Mouse (Mus musculus): ENCODE data around the gene Mast4.

Gene Mast4

DNA sequence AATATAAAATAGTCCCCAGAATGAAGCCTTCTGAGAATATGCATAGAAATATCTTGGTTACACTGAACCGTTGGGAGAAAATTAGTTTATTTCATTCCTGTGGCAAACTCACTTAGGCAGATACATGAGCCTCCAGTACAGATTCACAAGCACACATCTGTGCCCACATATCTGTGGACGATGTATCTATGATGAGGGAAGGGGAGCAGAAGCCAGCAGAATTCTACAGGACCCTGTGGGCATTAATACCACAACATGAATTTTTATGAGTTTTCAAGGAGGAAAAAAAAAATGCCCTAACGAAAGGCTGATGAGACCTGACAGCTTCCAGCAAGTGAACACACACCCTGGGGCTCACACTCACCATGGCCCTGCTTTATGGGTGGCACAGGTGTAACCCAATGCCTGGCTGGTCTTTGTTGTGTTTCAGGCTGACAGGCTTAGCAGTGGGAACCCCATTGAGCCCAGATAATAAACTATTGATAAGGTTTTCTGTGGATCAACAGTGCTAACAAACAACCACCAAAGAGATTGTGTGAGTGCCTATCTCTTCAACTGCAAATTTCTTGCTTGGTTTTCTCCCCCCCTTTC, 17.4 kb downstream of the Mast4 start:
- in situ Hi-C loops (cut with MboI, MseI), result no loop called here

DNA sequence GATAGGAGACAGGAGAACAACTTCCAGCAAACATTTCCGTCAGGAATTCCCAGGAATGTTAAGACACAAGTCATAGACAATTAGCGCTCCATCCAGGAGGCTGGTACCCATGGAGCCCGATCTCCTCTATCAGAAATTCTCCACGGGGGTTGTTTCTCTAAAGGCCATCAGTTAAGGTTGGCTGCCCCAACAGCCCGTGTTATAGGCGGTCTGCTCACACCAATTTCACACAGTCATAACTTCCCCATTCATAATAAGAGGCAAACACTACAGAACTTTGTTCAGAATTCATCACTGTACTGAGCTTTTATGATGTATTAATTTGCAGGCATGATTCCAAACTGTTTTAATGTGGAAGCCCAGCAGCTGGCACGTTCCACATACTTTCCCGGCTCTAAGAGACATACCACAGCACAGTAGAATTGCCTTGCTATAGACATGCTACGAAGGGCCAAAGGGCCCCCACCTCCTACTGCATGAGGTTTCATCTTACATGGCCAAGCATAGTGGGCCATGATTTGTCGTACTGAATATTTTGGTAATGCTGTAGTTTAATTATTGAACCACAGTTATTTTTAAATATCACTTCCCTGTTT, 19.1 kb downstream of the Mast4 start:
- in situ Hi-C loops (cut with MboI, MseI), result no loop called here

DNA sequence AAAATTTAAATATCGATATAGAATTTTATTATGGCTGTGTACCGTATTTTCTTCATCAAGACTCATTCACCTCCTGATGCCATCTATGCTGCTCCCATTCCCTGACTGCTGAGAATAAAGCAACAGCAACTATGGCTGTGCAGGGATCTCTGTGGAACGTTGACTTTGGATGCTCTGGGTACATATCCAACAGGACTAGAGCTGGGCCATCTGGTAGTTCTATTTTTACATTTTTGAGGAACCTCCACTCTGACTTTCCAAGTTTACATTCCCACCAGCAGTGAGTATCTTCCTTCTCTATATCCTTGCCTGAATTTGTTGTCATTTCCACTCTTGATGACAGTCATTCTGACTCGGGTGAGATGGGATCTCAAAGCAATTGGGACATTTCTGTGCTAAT, 26.0 kb downstream of the Mast4 start:
- in situ Hi-C loops (cut with MboI, MseI), result no loop called here

DNA sequence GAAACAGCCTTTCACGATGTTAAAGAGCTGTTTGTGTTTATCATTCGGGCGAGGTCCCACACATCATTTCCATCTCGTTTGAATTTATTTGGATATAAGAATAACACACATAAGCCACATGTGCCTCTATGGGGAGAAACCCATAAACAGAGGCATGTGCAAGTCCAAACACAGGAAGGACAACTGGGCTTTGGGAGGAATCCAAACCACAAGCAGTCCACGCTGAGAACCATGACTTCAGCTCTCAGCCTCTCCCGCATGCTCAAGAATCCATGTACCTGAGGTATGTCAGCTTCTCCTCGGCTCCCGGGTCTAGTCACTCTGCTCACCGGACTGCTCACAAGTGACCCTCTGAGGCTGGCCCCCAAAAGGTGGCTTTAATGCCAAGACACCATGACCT, 30.5 kb downstream of the Mast4 start:
- in situ Hi-C loops (cut with MboI, MseI), result no loop called here

DNA sequence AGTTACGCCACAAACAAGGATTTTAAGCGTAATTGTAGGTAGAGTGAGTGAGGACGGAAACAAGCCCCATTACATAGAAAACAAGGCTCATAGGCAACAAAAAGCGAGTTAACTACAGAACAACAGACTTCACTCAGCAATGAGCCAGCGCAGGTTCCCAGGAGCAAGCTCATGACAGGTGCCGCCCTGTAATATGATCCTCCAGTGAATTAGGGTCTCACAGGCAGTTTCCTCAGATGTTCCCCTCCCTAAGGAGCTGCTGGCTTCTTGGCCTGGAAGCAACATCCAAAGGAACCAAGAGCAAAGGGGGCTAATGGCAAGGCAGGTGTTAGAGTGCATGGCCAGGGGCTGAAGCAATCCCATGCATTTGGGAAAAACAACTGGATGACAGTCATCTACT, 31.8 kb downstream of the Mast4 start:
- in situ Hi-C loops (cut with MboI, MseI), result no loop called here

- in situ Hi-C loops (cut with MboI, MseI), result no loop called here
Observed at GRCm38 (mm10) chr13:103302077-103302476, 32.2 kb downstream of the Mast4 start.

- in situ Hi-C loops (cut with MboI, MseI), result no loop called here
Observed at GRCm38 (mm10) chr13:103294424-103294823, 39.9 kb downstream of the Mast4 start.

DNA sequence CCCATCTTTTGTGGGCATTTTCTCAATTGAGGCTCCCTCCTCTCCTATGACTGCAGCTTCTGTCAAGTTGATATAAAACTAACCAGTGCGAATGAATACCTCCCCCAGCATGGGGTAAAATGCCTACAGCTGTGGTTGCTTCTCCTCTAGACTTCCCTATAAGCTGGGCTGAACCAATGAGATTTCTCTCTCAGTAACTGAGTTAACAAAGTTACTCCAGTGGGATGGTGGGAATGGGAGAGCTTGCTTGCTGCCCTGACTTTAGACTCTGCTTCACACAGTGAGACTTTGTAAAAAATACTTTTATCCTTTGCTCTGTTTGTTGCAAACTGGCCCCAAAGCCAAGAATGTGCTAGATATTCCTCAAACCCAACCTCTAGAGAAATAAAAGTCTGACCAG, 41.2 kb downstream of the Mast4 start:
- in situ Hi-C loops (cut with MboI, MseI), result no loop called here

DNA sequence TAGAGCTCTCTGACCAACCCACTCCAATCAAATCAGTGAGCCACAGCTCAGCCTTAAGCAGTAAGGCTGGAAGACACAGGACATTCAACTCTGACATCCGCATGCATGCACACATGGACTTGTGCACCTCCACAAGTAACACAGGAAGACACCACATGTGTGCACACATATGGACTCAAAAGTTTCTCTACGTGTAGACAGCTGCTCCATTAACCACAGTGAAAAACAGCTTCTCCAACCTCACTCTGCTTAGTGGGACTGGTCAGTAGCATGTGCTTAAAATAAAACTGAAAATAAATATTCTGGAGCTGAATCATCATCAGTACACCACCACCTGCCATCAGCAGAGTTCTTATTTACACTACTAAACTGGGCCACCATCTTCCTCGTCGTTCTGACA, 43.2 kb downstream of the Mast4 start:
- in situ Hi-C loops (cut with MboI, MseI), result no loop called here

DNA sequence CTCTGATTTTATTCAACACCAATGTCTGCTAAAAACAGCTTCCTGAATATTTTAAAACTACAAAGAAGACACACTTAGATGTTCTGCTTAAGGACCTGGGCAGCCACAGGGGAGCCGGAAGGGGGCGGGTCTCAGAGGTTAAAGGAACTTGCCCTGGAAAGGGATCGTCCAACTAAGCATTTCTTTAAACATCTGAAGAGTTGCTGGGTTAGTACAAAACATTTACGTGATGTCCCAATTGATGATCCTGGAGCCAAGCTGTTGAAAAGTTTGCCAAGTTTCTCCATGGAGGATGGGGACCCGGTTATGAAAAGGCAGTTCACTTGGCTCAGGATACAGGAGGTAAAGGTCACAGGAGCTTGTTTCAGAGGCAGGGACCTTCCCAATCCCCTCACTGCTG, 48.5 kb downstream of the Mast4 start:
- in situ Hi-C loops (cut with MboI, MseI), result no loop called here

- in situ Hi-C loops (cut with MboI, MseI), result no loop called here
Observed at GRCm38 (mm10) chr13:103285036-103285435, 49.3 kb downstream of the Mast4 start.

GRCm38 (mm10) chr13:103270856-103271391, 63.4 kb downstream of the Mast4 start:
- in situ Hi-C loops (cut with MboI, MseI), result no loop called here

GRCm38 (mm10) chr13:103262707-103263106, 71.6 kb downstream of the Mast4 start:
- in situ Hi-C loops (cut with MboI, MseI), result no loop called here

GRCm38 (mm10) chr13:103262061-103262460, 72.2 kb downstream of the Mast4 start:
- in situ Hi-C loops (cut with MboI, MseI), result no loop called here

DNA sequence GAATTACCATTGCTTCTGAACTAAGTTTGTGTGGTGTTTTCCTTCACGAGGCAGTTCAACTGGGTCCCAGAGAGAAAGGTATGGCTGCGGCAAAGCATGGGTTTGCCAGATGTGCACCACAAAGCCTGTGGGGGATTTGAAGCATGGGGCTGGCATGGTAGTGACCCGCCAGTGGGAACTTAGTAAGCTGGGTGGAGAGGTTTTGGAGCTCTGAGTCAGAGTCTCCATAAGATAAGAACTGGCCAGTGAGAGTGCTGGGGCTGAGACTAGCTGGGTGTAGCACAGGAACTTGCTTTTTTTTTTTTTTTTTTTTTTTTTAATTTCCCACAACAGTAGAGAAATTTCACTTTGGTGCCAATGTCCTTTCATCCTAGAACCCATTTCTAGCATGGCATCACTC, 73.9 kb downstream of the Mast4 start:
- in situ Hi-C loops (cut with MboI, MseI), result no loop called here

GRCm38 (mm10) chr13:103258106-103258505, 76.2 kb downstream of the Mast4 start:
- in situ Hi-C loops (cut with MboI, MseI), result no loop called here

DNA sequence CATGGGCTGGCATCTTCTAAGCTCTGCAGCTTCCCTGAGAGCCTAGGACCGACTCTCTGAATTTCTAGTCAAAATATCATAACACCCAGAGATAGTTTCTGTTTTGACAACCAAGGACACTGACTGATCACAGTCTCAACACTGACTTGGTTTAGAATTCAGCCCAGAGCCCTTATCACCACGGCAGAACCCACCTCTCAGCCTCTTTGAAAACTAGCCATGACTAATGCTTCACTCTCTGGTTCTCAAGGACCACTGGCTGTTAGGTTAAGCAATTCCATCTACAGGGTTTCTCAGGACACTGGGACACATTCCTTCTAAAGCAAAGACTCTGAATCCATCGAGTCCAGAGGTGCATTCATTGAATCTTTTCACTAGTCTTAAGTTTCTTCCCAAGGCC, 79.4 kb downstream of the Mast4 start:
- in situ Hi-C loops (cut with MboI, MseI), result no loop called here

DNA sequence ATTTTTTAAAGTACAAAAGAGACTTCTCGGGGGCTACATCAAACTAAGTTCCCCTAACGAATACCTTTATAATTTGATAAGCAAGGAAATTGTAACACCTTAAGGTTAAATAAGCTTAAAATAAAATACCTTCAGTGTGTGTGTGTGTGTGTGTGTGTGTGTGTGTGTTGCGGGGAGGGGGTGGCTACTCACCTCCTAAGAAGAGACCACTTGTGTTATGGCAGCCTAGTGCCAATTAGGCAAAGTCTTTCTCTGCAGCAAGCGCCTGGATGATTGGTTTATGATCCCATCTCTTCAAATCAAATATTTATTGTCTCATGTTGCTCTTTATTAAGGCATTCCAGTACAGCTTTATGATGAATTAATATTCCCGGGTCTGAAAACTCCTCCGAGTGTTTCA, 81.2 kb downstream of the Mast4 start:
- in situ Hi-C loops (cut with MboI, MseI), result no loop called here

DNA sequence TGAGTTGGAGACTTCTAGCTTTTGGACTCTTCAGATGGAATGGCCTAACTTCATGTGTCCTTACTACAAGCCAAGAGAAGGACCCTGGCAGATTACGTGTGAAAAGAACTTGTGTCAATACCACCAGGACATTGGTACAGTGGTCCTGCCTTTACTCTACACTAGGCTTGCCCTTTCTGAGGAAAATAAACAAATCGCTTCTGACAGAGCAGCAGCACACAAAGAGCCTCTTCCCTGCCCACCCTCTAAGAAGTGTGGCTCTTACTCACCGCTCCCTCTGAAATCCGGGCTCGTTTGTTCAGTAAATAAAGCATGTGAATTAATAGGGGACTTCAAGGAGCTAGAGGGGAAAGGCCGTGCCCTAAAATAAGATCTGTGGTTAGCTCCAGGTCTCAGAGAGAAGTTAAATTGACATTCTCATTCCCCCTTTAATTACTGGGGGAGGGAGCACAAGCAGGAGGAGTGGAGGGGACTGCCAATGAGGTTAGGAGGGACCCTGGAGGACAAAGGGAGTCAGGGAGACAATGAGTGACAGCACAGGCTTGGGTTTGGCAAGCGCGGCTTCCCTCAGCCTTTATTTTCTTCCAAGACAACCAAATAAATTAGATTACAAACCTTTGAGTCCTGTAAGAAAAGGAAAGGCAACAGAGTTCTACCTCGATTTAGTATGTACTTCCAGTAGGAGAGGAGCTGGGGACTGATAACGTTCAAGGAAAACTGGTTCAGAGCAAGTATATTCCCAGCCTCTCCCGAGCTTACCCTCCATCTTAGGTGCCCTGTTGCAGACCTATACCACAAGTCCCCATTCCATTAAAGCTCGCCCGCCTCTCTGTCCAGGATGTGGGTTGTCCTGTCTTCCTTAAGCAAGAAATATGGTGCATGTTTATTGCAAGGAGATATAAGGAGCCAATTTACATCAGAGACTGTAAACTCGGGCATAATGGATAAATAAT, 85.9 kb downstream of the Mast4 start:
- in situ Hi-C loops (cut with MboI, MseI), result no loop called here

DNA sequence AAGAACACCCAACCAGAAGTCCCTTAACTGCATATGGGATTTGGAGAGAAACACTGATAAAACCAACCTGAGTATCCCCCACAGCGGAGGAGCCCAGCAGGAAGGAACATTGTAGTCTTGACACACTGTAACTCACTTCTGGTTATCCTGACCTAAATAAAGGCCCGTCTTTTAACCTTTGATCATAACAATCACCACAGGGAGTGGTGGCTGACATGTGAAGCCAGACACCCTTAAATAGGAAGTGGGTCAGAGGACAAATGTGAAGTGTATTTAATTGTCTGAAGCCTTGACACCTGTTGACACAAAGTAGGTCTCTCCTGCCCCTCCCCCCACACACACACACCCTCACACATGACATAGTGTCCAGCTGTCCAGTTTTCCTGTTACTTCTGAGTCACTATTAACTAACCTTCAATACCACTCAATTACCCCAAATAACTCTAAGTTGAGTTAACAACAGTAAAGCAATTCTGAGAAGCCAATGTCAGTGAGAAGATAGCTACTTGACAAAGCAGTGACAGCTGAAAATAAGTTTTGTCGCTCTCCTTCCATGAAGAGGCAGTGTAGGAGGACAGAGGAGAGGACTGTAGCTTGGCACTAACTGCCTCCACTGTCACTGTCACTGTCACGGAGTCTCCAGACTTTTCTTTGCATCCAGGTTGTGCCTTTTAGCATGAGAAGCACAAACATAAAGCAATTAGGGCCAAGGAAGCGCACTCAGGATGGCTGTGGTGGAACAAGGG, 87.2 kb downstream of the Mast4 start:
- in situ Hi-C loops (cut with MboI, MseI), result no loop called here

DNA sequence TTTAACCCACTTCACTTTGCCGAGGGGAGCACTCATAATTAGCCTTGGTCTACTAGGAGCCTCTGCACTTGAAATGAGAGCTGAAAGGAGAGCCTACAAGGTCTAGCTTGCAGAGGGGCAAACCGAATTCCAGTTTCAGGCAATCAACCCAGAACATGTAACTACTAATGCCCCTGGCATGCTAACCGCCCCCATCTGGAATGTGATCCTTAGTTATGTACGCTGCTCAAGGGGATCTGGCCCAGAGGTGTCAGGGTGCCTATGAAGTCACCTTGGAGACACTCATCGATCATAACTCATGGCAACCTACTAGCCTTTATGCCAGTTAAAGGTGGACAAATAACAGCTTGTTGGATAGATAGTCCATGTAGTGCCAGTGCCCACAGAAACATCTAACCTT, 88.9 kb downstream of the Mast4 start:
- in situ Hi-C loops (cut with MboI, MseI), result no loop called here

DNA sequence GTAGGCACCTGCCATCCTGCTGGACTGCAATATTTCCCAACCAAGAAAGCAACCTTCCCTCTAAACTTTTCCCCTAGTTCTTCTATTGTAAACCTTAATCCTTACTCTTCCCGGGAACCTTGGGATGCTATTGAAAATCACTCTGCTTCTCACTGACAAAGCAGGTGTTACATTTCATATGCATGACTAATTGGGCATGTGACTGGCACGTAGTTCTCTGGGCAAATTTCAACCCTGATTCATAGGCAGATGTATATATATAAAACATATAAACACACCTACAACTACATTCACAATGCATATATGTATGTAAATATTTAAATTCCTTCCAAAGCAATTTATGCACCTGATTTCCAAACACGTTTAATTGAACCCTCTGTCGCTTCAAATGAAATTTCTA, 90.2 kb downstream of the Mast4 start:
- in situ Hi-C loops (cut with MboI, MseI), result no loop called here

Measured in T-helper 1 cell (primary cell).